Mouse (Mus musculus) ovary, postnatal 14 days (tissue): ENCODE measurements around the gene Ifna12.
A peak's percentile ranks its signal among the peaks of the same experiment; 100 is the strongest.
"Not testable (repeated sequence)": the region's sequence is repeated elsewhere in the genome, so short reads cannot be mapped to it uniquely, and the experiment has no call there.

ENCODE experiments used
- DNase-seq: peaks from one replicate; pipeline ENCODE4 v3.0.0; 2022; ENCODE audit warnings: low spot score

The Ifna12 gene

GRCm38 (mm10) chr4:88603276-88603675 lies at the start of gene Ifna12:
TSS of gene Ifna12 (minus strand) at chr4:88603376.
- DNase-seq = no peak

- DNase-seq = no peak
Measured at GRCm38 (mm10) chr4:88644359-88644758, 41.2 kb upstream of the Ifna12 start, which contains the start of gene Ifna13. TSS of gene Ifna13 (minus strand) at chr4:88644459.

GRCm38 (mm10) chr4:88642526-88642925 lies 39.4 kb upstream of the Ifna12 start:
- no peak for DNase-seq

GRCm38 (mm10) chr4:88641077-88641831 lies 38.1 kb upstream of the Ifna12 start:
- peak; percentile 96 for DNase-seq

GRCm38 (mm10) chr4:88640704-88641076 lies 37.5 kb upstream of the Ifna12 start:
- no peak for DNase-seq

GRCm38 (mm10) chr4:88634311-88634710 lies 31.1 kb upstream of the Ifna12 start, which contains the start of gene C87499:
TSS of gene C87499 (minus strand) at chr4:88634411.
- DNase-seq = no peak

GRCm38 (mm10) chr4:88592285-88592684 lies 10.9 kb downstream of the Ifna12 start, which contains the start of gene Ifna9:
TSS of gene Ifna9 (minus strand) at chr4:88592385.
- no peak for DNase-seq

GRCm38 (mm10) chr4:88571698-88572097 lies 31.5 kb downstream of the Ifna12 start, which contains the start of gene Ifna14:
TSS of gene Ifna14 (minus strand) at chr4:88571798.
- no peak for DNase-seq

- no peak for DNase-seq
Measured at GRCm38 (mm10) chr4:88561791-88562190, 41.4 kb downstream of the Ifna12 start.

- not testable (repeated sequence) for DNase-seq
Measured at GRCm38 (mm10) chr4:88558145-88558544, 45.0 kb downstream of the Ifna12 start, which contains the start of gene Ifna15. TSS of gene Ifna15 (minus strand) at chr4:88558245.
